Mouse (Mus musculus): ENCODE results near the gene Zfp148.
A peak's percentile ranks its signal among the peaks of the same experiment; 100 is the strongest.
"Not testable (repeated sequence)": the region's sequence is repeated elsewhere in the genome, so short reads cannot be mapped to it uniquely, and the experiment has no call there.

Gene Zfp148

GRCm38 (mm10) chr16:33381614-33382245, 1.1 kb downstream of the Zfp148 start:
- DNase-seq: peak; percentile 26 to 28

GRCm38 (mm10) chr16:33382341-33382740, 1.7 kb downstream of the Zfp148 start:
- DNase-seq: no peak

GRCm38 (mm10) chr16:33383584-33383983, 2.9 kb downstream of the Zfp148 start:
- no peak for DNase-seq

GRCm38 (mm10) chr16:33384057-33384456, 3.4 kb downstream of the Zfp148 start:
- not testable (repeated sequence) for DNase-seq

- no peak for DNase-seq
Observed at GRCm38 (mm10) chr16:33387013-33387412, 6.4 kb downstream of the Zfp148 start.

GRCm38 (mm10) chr16:33387420-33387819, 6.8 kb downstream of the Zfp148 start:
- DNase-seq: no peak

- DNase-seq: peak; percentile 62 to 64
Observed at GRCm38 (mm10) chr16:33399913-33400782, 19.5 kb downstream of the Zfp148 start.

- DNase-seq: no peak
Observed at GRCm38 (mm10) chr16:33400943-33401342, 20.3 kb downstream of the Zfp148 start.

- no peak for DNase-seq
Observed at GRCm38 (mm10) chr16:33403258-33403657, 22.6 kb downstream of the Zfp148 start.

GRCm38 (mm10) chr16:33404055-33404454, 23.4 kb downstream of the Zfp148 start:
- no peak for DNase-seq

GRCm38 (mm10) chr16:33405487-33405886, 24.9 kb downstream of the Zfp148 start:
- DNase-seq: no peak

GRCm38 (mm10) chr16:33410151-33410550, 29.5 kb downstream of the Zfp148 start:
- peak; percentile 53 to 76 for DNase-seq

- no peak for DNase-seq
Observed at GRCm38 (mm10) chr16:33410605-33411004, 30.0 kb downstream of the Zfp148 start.

- DNase-seq: peak in 1 of 2 experiments; percentile 28
Observed at GRCm38 (mm10) chr16:33414191-33414590, 33.6 kb downstream of the Zfp148 start.

GRCm38 (mm10) chr16:33415607-33416006, 35.0 kb downstream of the Zfp148 start:
- DNase-seq: no peak

- no peak for DNase-seq
Observed at GRCm38 (mm10) chr16:33428327-33428726, 47.7 kb downstream of the Zfp148 start.

GRCm38 (mm10) chr16:33431660-33432059, 51.0 kb downstream of the Zfp148 start:
- DNase-seq: no peak

- DNase-seq: no peak
Observed at GRCm38 (mm10) chr16:33441065-33441464, 60.4 kb downstream of the Zfp148 start.

- DNase-seq: peak in 1 of 2 experiments; percentile 35
Observed at GRCm38 (mm10) chr16:33446830-33447229, 66.2 kb downstream of the Zfp148 start.

- no peak for DNase-seq
Observed at GRCm38 (mm10) chr16:33453826-33454225, 73.2 kb downstream of the Zfp148 start.

- no peak for DNase-seq
Observed at GRCm38 (mm10) chr16:33454306-33454705, 73.7 kb downstream of the Zfp148 start.

GRCm38 (mm10) chr16:33455263-33455910, 74.8 kb downstream of the Zfp148 start:
- no peak for DNase-seq

GRCm38 (mm10) chr16:33459101-33459500, 78.5 kb downstream of the Zfp148 start:
- DNase-seq: no peak

- no peak for DNase-seq
Observed at GRCm38 (mm10) chr16:33461416-33461815, 80.8 kb downstream of the Zfp148 start.
